Mouse (Mus musculus) heart, embryonic 16.5 days (tissue): ENCODE measurements at regions not wholly inside any gene's neighbourhood (a gene's known extent, or its start where the extent isn't known, plus 50 kb on each side); places are given as distances from the start of the nearest gene placed in this dataset.

Experiments
- ATAC-seq: fragments of 200-750 bp; cut with Nextera tagmentation; replicated peaks from 2 replicates; pipeline ENCODE4 v1.8.0; 2017; ENCODE audit warnings: moderate number of reproducible peaks; ENCODE audit not compliant: insufficient read depth, low FRiP score; ENCODE audit errors: extremely low read depth
- H3K27ac ChIP-seq: fragments of 300-500 bp; sonication (generic); 2 replicates; pipeline ENCODE4 v1.5.1; 2014; ENCODE audit warnings: mild to moderate bottlenecking, low read length, control low read depth, moderate library complexity
- H3K27me3 ChIP-seq: fragments of 300-500 bp; sonication (generic); 2 replicates; pipeline ENCODE4 v1.6.1; 2014; ENCODE audit warnings: low read length, mixed read lengths; ENCODE audit not compliant: control insufficient read depth, insufficient read depth
- H3K36me3 ChIP-seq: fragments of 300-500 bp; sonication (generic); 2 replicates; pipeline ENCODE4 v1.6.1; 2014; ENCODE audit not compliant: control insufficient read depth, insufficient read depth
- H3K4me1 ChIP-seq: fragments of 300-500 bp; sonication (generic); 2 replicates; pipeline ENCODE4 v1.6.1; 2014; ENCODE audit warnings: low read length, mixed read lengths; ENCODE audit not compliant: control insufficient read depth, insufficient read depth
- H3K4me2 ChIP-seq: fragments of 300-500 bp; sonication (generic); 2 replicates; pipeline ENCODE4 v1.6.1; 2014; ENCODE audit warnings: low read depth, mild to moderate bottlenecking, control low read depth, low read length
- H3K4me3 ChIP-seq: fragments of 300-500 bp; sonication (generic); 2 replicates; pipeline ENCODE4 v1.5.1; 2014; ENCODE audit warnings: mild to moderate bottlenecking, control low read depth, low read length
- H3K9ac ChIP-seq: fragments of 300-500 bp; sonication (generic); 2 replicates; pipeline ENCODE4 v1.6.1; 2014; ENCODE audit warnings: low read length, control low read depth
- H3K9me3 ChIP-seq: fragments of 300-500 bp; sonication (generic); replicated peaks from 2 replicates; pipeline ENCODE4 v1.6.1; 2016; ENCODE audit warnings: low read length; ENCODE audit not compliant: control insufficient read depth
- WGBS: fragments of 180-500 bp; shearing (Covaris S2); extraction: QIAGEN DNeasy Blood & Tissue Kit; methylation state at CpG from one replicate; pipeline ENCODE4 v1.1.7; 2014; 5-methylcytosine and 5-hydroxymethylcytosine counted together

- H3K4me1 ChIP-seq, result 0 out of 2 replicates have a peak, but pooled peaks cover 2% of the 10 kb centered on the region
- no peaks in the 10 kb centered on the region for H3K36me3 ChIP-seq
- H3K4me3 ChIP-seq, result peak overlapping the region; percentile 29
- no peaks in the 10 kb centered on the region for H3K9me3 ChIP-seq
- H3K27ac ChIP-seq, result no peak overlapping the region
- H3K27me3 ChIP-seq, result peaks cover 2% of the 10 kb centered on the region
- 3% methylated on average over 3 of the region's 3 CpGs for WGBS
- no peak for ATAC-seq
- H3K4me2 ChIP-seq, result peak overlapping the region; percentile 58
- H3K9ac ChIP-seq, result no peak overlapping the region
These were observed 224.1 kb upstream of the Tmem45b start for GRCm38 (mm10) chr9:31688398-31688705.

- 24% methylated on average over 17 of the region's 17 CpGs for WGBS
- Histone ChIP-seq H3K27me3 (peaks cover 2% of the 10 kb centered on the region), H3K9ac (no peak overlapping the region), H3K4me3 (peak overlapping the region; percentile 29), H3K27ac (no peak overlapping the region), H3K4me2 (peak overlapping the region; percentile 58), H3K4me1 (0 out of 2 replicates have a peak, but pooled peaks cover 2% of the 10 kb centered on the region), H3K36me3 (no peaks in the 10 kb centered on the region), H3K9me3 (no peaks in the 10 kb centered on the region)
- peak; percentile 37; the same call in 1 of the 2 replicates for ATAC-seq
These were observed 223.6 kb upstream of the Tmem45b start for GRCm38 (mm10) chr9:31687686-31688397.

- 82% methylated on average over 5 of the region's 5 CpGs for WGBS
- no peak overlapping the region for H3K4me3 ChIP-seq
- ATAC-seq, result no peak
- H3K36me3 ChIP-seq, result no peaks in the 10 kb centered on the region
- no peak overlapping the region for H3K9ac ChIP-seq
- no peak overlapping the region for H3K27ac ChIP-seq
- peaks cover 4% of the 10 kb centered on the region for H3K27me3 ChIP-seq
- H3K4me1 ChIP-seq, result 0 out of 2 replicates have a peak, but pooled peaks cover 2% of the 10 kb centered on the region
- H3K9me3 ChIP-seq, result no peaks in the 10 kb centered on the region
- no peak overlapping the region for H3K4me2 ChIP-seq
These were observed 222.2 kb upstream of the Tmem45b start for GRCm38 (mm10) chr9:31686466-31686865.

- WGBS, result 81% methylated on average over 8 of the region's 8 CpGs
- H3K36me3 ChIP-seq, result no peaks in the 10 kb centered on the region
- no peak overlapping the region for H3K9ac ChIP-seq
- ATAC-seq, result no peak
- H3K4me3 ChIP-seq, result no peak overlapping the region
- H3K4me1 ChIP-seq, result 0 out of 2 replicates have a peak, but pooled peaks cover 2% of the 10 kb centered on the region
- no peak overlapping the region for H3K4me2 ChIP-seq
- H3K9me3 ChIP-seq, result no peaks in the 10 kb centered on the region
- no peak overlapping the region for H3K27ac ChIP-seq
- peaks cover 4% of the 10 kb centered on the region for H3K27me3 ChIP-seq
These were observed 220.5 kb upstream of the Tmem45b start for GRCm38 (mm10) chr9:31684812-31685188.

GRCm38 (mm10) chr9:31684099-31684811 is 220.0 kb upstream of the Tmem45b start:
- Histone ChIP-seq H3K4me1 (0 out of 2 replicates have a peak, but pooled peaks cover 2% of the 10 kb centered on the region), H3K27me3 (peaks cover 2% of the 10 kb centered on the region), H3K9me3 (no peaks in the 10 kb centered on the region), H3K4me2 (no peak overlapping the region), H3K36me3 (no peaks in the 10 kb centered on the region), H3K9ac (no peak overlapping the region), H3K4me3 (no peak overlapping the region), H3K27ac (no peak overlapping the region)
- WGBS, result 53% methylated on average over 14 of the region's 18 CpGs
- ATAC-seq, result no peak

- Histone ChIP-seq H3K4me3 (no peak overlapping the region), H3K4me1 (0 out of 2 replicates have a peak, but pooled peaks cover 2% of the 10 kb centered on the region), H3K9ac (0 out of 2 replicates have a peak overlapping the region, but pooled peaks have one; percentile 31), H3K36me3 (no peaks in the 10 kb centered on the region), H3K27ac (no peak overlapping the region), H3K9me3 (no peaks in the 10 kb centered on the region), H3K27me3 (peaks cover 2% of the 10 kb centered on the region), H3K4me2 (peak overlapping the region; percentile 37; the same call in 1 of the 2 replicates)
- 12% methylated on average over 19 of the region's 19 CpGs for WGBS
- no peak for ATAC-seq
These were observed 219.2 kb upstream of the Tmem45b start for GRCm38 (mm10) chr9:31683302-31684081.

- H3K4me3 ChIP-seq, result no peak overlapping the region
- H3K27ac ChIP-seq, result no peak overlapping the region
- H3K4me2 ChIP-seq, result no peak overlapping the region
- H3K9me3 ChIP-seq, result no peaks in the 10 kb centered on the region
- no peak for ATAC-seq
- H3K4me1 ChIP-seq, result 0 out of 2 replicates have a peak, but pooled peaks cover 2% of the 10 kb centered on the region
- H3K27me3 ChIP-seq, result peaks cover 2% of the 10 kb centered on the region
- no peaks in the 10 kb centered on the region for H3K36me3 ChIP-seq
- WGBS, result 46% methylated on average over 6 of the region's 6 CpGs
- H3K9ac ChIP-seq, result no peak overlapping the region
These were observed 218.6 kb upstream of the Tmem45b start for GRCm38 (mm10) chr9:31682893-31683292.

- Histone ChIP-seq H3K27me3 (no peaks in the 10 kb centered on the region), H3K9ac (no peak overlapping the region), H3K4me3 (no peak overlapping the region), H3K36me3 (no peaks in the 10 kb centered on the region), H3K4me1 (no peaks in the 10 kb centered on the region), H3K4me2 (no peak overlapping the region), H3K27ac (no peak overlapping the region), H3K9me3 (no peaks in the 10 kb centered on the region)
- no peak for ATAC-seq
These were observed 212.9 kb upstream of the Tmem45b start for GRCm38 (mm10) chr9:31677150-31677549.

- Histone ChIP-seq H3K4me3 (no peak overlapping the region), H3K4me1 (no peaks in the 10 kb centered on the region), H3K9me3 (no peaks in the 10 kb centered on the region), H3K27me3 (no peaks in the 10 kb centered on the region), H3K9ac (no peak overlapping the region), H3K27ac (no peak overlapping the region), H3K36me3 (no peaks in the 10 kb centered on the region), H3K4me2 (no peak overlapping the region)
- 72% methylated on average over 2 of the region's 2 CpGs for WGBS
- ATAC-seq, result no peak
These were observed 194.8 kb upstream of the Tmem45b start for GRCm38 (mm10) chr9:31659026-31659425.
